Mouse (Mus musculus) layer of hippocampus, adult 18-20 months (tissue): ENCODE data around the gene Dus2. TPM values are rescaled to one million over a fixed set of nuclear protein-coding genes. Genes with fewer than 3 reads are reported as not detected.
"Not testable (repeated sequence)": the region's sequence is repeated elsewhere in the genome, so short reads cannot be mapped to it uniquely, and the experiment has no call there.

Experiments used
- DNase-seq, 2 experiments: peaks; one replicate each; pipeline ENCODE4 v3.0.0; 2022; ENCODE audit warnings: low spot score in 2 of 2
- total RNA-seq, 2 experiments: library from RNA; stranded (reverse); gene quantifications; 2 replicates each; pipeline ENCODE4 v1.2.3; 2021

Dus2 gene
- total RNA-seq, 2 experiments from 2014 or later: 15.6 to 16.2 TPM

GRCm38 (mm10) chr8:105983406-105983805 is 7.7 kb upstream of the Dus2 start:
- DNase-seq: not testable (repeated sequence)

GRCm38 (mm10) chr8:105988546-105988945 is 2.6 kb upstream of the Dus2 start:
- no peak for DNase-seq

- DNase-seq: no peak
These were observed 409 bp downstream of the Dus2 start for GRCm38 (mm10) chr8:105991546-105991945.

- no peak for DNase-seq
These were observed 1.4 kb downstream of the Dus2 start for GRCm38 (mm10) chr8:105992499-105992898.

GRCm38 (mm10) chr8:105993226-105993625 is 2.1 kb downstream of the Dus2 start:
- no peak for DNase-seq

- DNase-seq: no peak
These were observed 5.2 kb downstream of the Dus2 start for GRCm38 (mm10) chr8:105996359-105996758.

GRCm38 (mm10) chr8:105998971-105999370 is 7.8 kb downstream of the Dus2 start:
- DNase-seq: no peak

- DNase-seq: no peak
These were observed 10.8 kb downstream of the Dus2 start for GRCm38 (mm10) chr8:106001908-106002307.

GRCm38 (mm10) chr8:106004538-106005207 is 13.5 kb downstream of the Dus2 start:
- DNase-seq: no peak

GRCm38 (mm10) chr8:106005875-106006274 is 14.7 kb downstream of the Dus2 start, which contains the start of gene Dpep2nb:
TSS of gene Dpep2nb (minus strand) at chr8:106005975.
- DNase-seq: no peak

- no peak for DNase-seq
These were observed 15.3 kb downstream of the Dus2 start for GRCm38 (mm10) chr8:106006413-106006812.

GRCm38 (mm10) chr8:106007135-106007534 is 16.0 kb downstream of the Dus2 start:
- DNase-seq: no peak

GRCm38 (mm10) chr8:106007891-106008290 is 16.8 kb downstream of the Dus2 start:
- DNase-seq: not testable (repeated sequence)

- peak; percentile 90 to 96 for DNase-seq
These were observed 19.9 kb downstream of the Dus2 start for GRCm38 (mm10) chr8:106010748-106011642.

- DNase-seq: no peak
These were observed 20.5 kb downstream of the Dus2 start, which contains the start of gene Ddx28 for GRCm38 (mm10) chr8:106011643-106011986. TSS of gene Ddx28 (minus strand) at chr8:106011882.

- not testable (repeated sequence) for DNase-seq
These were observed 21.1 kb downstream of the Dus2 start for GRCm38 (mm10) chr8:106012203-106012602.

- DNase-seq: no peak
These were observed 25.1 kb downstream of the Dus2 start for GRCm38 (mm10) chr8:106016284-106016683.

- no peak for DNase-seq
These were observed 26.0 kb downstream of the Dus2 start for GRCm38 (mm10) chr8:106017130-106017529.

- DNase-seq: no peak
These were observed 26.9 kb downstream of the Dus2 start for GRCm38 (mm10) chr8:106018039-106018438.

- DNase-seq: peak; percentile 53 to 89
These were observed 31.3 kb downstream of the Dus2 start for GRCm38 (mm10) chr8:106022483-106022882.

- DNase-seq: no peak
These were observed 47.6 kb downstream of the Dus2 start for GRCm38 (mm10) chr8:106038721-106039120.

- DNase-seq: no peak
These were observed 48.5 kb downstream of the Dus2 start for GRCm38 (mm10) chr8:106039605-106040004.
